Mouse (Mus musculus): Measurements from ENCODE around the gene Plppr2.
A peak's percentile ranks its signal among the peaks of the same experiment; 100 is the strongest.

Plppr2 gene

DNA sequence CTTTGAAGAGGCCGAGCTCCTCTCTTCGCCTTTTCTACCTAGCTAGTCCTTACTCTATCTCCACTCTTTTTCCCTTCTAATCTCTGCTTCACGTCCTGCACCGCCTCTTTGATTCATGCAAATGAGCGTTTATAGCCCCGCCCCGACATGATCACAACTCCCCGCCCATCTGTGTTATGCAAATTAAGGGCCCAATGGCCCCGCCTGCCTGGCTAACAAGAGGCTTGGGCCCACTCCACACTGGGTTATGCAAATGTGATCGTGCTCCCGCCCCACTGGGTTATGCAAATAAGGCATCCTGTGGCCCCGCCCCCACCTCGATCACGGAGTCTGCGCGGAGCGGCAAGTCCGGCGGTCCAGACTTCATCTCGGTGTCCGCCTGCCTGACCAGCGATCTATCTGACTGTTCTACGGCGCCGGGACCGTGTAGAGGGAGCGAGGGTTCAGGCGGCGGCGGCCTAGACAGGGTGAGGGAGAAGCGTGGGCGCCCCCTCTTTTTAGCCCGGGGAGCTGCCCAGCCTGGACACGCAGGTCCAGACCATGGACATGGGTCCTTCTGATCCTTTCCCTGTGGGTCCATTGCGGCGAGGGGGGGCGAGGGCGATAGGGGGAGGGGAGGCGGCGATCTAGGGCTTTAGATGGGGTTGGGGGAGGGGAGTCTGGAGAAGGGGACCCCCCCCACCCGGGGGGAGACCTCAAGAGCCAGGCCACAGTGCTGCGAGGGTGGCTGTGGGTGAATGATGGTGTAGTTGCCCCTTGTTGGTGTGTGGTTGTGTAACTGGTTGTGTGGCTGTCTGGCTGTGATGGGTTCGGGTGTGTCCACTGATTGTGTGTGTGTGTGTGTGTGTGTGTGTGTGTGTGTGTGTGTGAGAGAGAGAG, at the start of gene Plppr2:
Gene Plppr2 (plus strand): TSS at position 342 of the 879 bp plus-strand sequence.
- DNase-seq (ENCODE audit: low read depth, low spot score) = no peak

DNA sequence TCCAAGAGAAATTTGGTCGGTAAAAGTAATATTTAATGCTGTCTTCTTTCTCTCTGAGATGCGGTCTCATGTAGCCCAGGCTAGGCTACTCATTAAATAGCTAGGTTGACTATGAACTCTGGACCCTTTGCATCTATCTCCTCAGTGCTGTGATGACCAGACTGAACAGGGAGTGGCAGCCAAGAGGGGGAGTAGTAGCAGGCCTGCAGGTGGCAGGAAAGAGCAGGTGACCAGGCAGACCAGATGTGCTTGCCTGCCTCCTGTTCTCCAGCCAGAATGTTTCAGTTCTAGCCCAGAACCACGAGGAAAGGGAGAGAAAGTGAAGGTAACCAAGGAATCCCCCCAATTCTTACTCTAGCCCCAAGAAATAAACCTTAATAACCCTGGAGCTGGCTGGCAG, 47.6 kb upstream of the Plppr2 start:
- DNase-seq (ENCODE audit: low read depth, low spot score) = no peak

DNA sequence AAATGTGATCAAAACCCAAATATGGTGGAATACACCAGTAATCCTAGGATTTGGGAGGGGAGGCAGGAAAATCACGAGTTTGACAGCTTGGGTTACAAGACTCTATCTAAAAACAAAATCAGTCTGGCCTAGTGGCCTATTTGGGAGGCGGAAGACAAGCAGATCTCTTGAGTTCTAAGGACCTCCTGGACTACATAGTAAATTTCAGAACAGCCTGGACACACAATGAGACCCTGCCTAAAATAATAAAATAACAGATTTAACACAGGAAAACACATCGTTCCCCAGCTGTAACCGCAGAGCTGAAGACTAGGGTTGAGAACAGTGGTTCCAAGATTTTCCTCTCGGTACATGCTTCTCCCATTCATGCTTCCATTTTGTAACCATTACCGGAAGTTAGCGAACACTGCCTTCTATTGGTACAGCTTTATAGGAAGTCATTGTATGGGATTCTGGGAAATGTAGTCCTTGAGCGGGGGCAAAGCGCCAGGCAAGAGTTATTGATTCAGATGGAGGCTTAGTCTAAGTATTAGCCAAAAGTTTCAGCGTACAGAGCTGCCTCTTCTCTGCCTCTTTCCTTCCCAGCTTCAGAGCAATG, 35.5 kb upstream of the Plppr2 start:
- peak; percentile 35 for DNase-seq (ENCODE audit: low read depth, low spot score)

DNA sequence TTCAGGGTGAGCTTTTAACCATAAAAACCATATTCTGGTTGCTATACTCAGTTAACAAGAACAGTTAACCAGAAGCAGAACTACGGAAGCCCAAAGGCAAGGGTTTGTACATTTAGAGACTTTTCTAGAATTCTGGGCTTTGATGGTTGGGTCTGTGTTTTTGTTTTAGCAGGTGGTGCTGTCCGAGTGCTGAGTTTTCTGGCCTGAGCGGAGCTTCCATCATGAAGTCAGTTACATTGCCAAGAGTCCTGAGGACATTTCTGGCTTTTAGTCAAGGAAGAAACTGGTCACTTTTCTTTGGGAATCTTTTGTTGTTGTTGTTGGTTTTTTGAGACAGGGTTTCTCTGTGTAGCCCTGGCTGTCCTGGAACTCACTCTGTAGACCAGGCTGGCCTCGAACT, 32.8 kb upstream of the Plppr2 start:
- no peak for DNase-seq (ENCODE audit: low read depth, low spot score)

DNA sequence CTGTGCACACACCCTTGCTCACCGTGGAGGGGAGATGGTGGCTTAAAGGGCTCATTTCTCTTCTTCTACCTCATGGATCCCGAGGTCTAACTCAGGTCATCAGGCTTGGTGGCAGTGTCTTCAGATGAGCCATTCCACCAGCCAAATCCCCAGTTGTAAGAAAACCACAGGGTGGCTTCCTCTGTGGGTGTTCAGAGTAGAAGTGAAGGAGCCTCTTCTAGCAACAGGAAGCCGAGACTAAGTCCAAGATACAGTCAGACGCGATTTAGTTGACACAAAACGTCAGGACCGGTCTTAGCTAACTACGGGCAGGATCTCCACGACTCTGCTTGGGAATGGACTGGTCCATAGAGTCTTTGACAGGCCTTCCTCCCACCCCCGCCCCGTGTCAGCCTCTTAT, 28.6 kb upstream of the Plppr2 start:
- DNase-seq (ENCODE audit: low read depth, low spot score) = no peak

DNA sequence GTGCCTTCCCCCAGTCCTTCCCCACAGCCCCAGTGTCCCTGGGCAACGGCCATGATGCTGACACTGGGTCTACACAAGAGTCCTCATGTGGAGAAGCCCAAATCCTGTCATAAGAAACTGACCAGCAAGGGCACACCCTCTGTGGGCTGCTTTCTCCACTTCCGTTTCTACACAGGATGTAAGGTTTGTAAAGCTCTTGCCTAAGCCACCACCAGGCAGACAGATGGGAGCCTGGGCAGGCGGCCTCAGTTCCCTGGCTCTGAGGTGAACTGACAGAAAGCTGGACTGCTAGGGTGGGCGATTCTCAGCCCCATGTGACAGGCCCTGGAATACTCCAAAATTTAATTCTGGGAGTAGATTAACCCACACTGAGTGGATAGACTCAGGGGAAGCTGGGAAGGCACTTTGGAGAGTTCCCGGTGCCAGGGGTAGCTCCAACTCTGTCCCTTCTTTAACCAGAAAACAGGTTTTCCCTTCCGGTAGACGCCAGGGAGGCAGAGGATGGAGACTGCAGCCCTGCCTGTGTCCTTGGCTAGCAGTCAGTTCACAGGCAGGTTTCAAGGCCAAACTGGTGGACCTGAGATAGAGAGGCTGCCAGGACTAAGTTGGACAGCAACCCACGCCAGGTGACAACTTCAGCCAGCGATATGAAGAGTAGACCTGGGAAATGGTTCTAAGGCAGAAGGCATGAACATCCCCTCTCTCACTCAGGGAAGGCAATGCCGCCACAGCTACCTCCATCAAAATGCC, 27.2 kb upstream of the Plppr2 start:
- no peak for DNase-seq (ENCODE audit: low read depth, low spot score)

DNA sequence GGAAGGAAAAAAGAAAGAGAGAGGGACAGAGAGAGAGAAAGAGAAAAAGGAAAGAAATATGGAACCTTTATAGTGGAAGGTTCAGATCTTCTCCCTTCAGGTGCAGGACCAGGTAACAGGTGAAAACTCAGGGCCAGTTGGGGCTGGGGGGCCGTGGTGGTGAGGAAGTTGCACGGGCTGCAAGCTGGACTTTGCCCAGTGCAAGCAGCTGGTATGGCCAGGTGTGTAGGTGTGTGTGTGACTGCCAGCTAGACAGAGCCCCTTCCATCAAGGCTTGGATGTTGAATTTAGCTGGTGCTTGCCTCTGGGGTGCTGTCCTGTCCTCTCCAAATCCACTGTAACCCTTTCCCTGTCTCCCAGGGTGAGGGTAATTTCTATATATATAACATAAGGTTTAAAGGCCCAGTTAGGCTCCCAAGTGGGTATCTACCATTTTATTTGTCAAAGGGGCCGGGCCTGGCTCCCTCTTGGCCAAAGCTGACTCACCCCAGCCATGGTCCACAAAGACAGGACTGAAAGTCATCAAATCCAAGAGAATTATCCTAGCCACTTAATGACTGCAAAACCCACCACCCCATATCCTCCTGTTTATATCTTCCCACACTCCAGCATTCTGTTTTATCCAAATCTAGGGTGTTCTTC, 19.9 kb upstream of the Plppr2 start:
- no peak for DNase-seq (ENCODE audit: low read depth, low spot score)

DNA sequence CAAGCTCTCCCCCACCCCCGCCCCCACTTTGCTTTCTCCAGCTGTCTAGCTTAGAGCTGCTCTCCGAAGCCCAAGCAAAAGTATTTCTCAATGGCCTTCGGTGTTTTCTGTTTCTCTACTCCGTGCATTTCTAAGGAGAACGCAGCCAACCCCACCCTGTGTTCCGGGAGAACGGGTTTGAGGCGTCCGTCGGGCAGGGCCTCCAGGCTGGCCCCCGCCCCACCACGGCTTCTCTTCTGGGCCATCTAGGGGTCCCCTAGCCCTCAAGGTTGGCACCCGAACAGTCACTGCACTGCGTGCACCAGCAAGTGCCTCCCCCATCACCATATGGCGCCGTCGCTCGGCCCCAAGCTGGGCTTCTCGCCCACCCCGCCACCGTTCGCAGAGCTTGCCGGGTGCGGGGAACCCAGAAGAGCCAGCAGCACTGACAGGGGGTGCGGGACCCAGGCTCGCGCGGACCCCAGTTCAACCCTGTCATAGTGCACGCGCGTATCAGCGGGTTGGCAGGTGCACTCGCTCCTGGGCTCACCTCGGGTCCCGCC, 19.3 kb upstream of the Plppr2 start:
- DNase-seq (ENCODE audit: low read depth, low spot score) = no peak

DNA sequence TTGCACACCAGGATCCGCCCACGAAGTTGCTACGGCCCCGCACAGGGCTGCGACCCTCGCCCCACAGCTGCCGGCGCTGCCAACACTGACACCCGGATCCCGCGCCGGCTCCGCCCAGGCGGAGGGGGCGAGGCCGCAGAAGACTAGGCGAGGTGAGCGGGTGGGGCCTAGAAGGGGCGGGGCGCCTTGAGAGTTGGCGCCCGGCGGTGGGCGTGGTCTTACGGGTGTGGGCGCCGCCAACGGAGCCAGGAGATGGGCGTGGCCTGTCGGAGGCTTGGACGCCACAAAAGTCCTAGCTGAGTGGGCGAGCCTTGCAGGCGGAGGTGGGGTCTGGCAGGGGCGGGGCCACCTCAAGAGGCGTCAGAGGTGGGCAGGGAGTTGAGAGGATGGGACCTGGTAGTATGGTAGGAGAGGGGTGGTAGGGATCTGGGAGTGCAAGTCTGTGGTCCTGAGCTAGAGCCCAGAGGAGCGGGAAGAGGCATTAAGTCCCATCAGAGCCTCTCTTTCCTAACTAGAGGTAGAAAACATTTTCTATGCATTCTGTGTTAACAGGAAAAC, 18.7 kb upstream of the Plppr2 start, which contains the start of gene Rab3d:
Gene Rab3d (minus strand): TSS at position 158 of the 558 bp plus-strand sequence.
- peak; percentile 86 for DNase-seq (ENCODE audit: low read depth, low spot score)

DNA sequence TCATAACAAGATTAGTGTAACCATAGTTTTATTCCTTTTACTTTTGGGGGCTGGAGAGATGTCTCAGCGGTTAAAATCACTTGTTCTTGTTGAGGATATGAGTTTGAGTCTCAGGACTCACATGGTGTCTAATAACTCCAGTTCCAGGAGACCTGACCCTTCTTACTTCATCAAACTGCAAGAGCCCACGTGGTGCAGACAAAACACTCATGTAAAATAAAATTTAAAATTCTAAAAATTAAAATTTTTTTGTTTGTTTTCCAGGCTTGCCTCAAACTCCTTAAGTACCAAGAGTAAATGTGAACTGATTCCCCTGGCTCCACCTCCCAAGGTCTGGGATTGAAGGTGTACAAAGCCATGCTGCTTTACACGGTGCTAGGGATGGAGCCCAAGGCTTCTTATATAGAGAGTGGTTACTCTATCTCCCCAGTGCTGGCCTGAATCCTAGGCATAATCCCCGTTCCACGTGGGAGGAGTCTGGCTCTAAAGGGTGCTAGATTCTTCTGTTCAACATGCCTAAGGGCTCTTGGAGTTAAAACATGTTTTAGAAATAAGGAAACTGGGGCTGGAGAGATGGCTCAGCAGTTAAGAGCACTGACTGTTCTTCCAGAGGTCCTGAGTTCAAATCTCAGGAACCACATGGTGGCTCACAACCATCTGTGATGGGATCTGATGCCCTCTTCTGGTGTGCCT, 18.0 kb upstream of the Plppr2 start:
- no peak for DNase-seq (ENCODE audit: low read depth, low spot score)

DNA sequence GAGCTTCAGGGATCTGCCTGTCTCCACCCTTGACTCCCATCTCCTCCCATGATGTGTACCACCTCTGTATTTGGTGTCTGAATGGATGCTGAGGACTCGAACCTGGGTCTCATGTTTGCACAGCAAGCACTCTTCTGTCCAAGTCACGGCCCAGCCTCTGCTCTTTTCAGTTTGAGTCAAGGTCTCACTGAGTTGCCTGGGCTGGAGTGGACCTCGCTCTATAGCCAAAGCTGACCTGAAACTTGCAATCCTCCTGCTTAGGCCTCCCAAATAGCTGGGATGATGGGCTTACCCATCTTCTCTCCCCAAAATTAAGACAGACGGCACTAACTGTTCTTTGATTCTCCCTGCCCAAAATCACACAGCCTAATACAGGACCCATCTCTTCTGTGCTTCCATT, 13.8 kb upstream of the Plppr2 start:
- DNase-seq (ENCODE audit: low read depth, low spot score) = no peak

DNA sequence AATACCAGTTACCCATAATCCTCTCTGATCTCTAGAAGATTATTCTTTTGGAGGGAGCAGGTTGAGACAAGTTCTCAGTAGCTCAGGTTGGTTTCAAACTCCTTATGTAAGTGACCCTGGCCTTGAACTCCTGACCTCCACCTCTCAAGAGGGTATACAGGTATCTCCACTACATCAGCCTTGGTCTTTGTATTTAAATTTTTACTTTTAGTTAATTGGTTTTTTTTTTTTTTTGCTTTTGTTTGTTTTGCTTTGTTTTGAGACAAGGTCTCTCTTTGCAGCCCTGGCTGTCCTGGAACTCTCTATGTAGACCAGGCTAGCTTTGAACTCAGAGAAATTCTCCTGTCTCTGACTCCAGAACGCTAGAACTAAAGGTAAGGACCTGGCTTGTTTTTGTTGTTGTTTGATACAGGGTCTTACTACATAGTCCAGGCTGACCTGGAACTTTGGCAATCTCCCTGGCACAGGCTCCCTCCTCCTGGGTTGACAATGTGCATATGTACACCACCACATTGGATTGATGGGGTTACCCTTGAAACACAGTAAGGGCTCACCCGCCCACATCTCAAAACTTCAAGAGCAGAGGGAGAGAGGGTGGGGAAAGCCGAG, 13.2 kb upstream of the Plppr2 start:
- no peak for DNase-seq (ENCODE audit: low read depth, low spot score)

DNA sequence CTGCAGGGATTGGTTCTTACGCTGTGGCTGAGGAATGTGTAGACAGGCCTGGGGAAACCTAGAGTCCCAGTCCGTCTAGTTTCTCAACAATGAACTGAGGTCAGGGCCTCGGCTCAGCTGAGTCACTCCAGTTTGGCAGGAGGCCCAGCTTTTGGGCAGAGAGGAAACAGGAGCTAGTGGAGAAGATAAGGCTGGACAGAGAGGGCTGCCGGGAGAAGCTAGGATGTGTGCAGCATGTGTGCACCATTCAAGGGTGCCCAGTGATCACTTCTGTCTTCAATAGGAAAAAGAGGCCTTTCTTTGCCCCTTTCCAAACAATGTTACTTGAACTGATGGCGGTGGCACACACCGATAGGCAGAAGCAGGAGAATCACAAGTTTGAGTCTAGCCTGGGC, 12.7 kb upstream of the Plppr2 start:
- no peak for DNase-seq (ENCODE audit: low read depth, low spot score)

DNA sequence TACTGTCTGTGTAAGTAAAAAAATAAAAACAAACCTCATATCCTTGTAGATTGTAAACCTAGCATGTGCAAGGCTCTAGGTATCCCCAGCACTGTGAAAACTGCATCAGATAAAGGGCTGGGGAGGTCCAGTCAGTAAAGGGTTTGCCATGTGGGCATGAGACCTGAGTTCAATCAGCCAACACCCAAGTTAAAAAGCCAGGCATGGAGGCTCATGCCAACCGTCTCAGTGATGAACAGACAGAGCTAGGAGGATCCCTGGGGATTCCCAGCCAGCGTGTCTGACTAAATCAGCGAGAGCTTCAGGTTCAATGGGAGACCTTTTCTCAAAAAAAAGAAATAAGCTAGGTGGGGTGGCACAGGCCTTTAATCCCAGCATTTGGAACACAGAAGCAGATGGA, 11.8 kb upstream of the Plppr2 start:
- DNase-seq (ENCODE audit: low read depth, low spot score) = no peak

DNA sequence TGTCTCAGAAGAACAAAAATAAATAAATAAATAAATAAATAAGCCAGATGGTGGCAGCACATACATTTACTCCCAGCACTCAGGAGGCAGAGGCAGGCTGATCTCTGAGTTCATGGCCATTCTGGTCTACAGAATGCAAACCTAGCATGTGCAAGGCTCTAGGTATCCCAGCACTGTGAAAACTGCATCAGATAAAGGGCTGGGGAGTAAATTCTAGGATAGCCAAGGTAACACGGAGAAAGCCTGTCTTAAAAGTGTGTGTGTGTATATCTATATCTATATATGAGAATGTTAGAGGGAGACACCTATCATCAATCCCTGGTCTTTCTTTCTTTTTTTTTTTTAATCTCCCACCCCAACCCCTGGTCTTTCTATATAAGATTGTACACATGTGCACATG, 11.3 kb upstream of the Plppr2 start:
- no peak for DNase-seq (ENCODE audit: low read depth, low spot score)

DNA sequence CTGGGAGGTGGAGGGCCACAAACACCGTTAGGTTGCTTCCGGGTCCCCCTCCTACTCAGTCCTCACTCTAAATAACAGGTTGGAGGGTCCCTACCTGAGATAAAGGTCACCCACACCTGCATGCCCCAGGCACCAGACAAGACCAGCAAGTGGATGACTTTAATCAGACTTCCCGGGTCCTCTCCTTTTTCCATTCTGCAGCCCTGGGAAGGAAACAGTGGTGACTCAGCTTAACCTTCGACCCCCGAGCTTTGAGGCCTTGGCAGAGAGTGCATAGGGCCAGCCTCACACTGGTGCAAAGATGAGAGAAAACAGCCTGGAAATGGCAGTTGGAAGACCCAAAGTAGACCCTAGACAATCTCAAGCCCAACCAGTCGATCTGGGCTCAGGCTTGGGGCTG, 10.7 kb upstream of the Plppr2 start:
- DNase-seq (ENCODE audit: low read depth, low spot score) = no peak

DNA sequence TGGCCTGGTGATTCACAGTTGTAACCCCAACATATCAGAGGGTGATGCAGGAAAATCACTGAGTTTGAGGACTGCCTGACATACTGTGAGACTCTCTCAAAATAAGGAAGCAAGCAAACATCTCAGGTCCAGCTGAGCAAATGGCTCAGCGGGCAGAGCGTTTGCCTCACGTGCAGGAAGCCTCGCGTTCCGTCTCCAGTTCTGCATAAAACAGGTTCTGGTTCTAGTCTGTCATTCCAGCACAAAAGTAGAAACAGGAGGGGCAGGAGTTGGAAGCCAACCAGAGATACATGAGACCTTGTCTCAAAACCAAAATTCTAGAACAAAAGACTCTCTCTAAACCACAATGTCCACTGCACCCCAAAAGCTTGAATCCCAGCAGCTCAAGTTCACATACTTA, 10.0 kb upstream of the Plppr2 start:
- no peak for DNase-seq (ENCODE audit: low read depth, low spot score)

DNA sequence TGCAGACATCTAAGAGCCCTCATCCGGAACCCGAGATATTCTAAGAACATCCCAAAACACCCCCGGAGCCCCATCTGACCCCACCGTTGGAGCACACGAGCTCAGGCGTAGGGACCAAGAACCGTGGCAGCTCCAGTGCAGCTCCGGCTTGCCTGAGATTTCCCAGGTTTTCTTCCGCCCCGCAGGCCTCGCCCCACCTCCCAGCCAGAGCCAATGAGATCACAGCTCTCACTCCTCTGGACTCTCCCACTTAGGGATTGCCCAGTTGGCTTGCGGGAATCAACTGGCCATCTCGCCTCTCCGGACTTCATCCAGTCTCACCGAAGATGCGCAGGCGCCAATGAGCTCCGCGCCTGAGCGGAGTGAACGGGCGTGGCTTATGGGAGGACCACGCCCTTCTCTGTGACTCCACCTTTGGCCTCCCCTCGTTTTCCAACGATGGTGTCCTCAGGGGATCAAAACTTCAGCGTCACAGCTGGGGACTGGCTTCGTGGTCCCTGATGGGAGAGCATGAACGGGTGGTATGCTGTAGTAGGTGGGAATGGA, 9.6 kb upstream of the Plppr2 start, which contains the start of the genes Ccdc159 and Tmem205:
Gene Ccdc159 (plus strand): TSS at position 264 of the 546 bp plus-strand sequence.
Gene Tmem205 (minus strand): TSS at position 349 of the 546 bp plus-strand sequence.
- peak; percentile 34 for DNase-seq (ENCODE audit: low read depth, low spot score)

DNA sequence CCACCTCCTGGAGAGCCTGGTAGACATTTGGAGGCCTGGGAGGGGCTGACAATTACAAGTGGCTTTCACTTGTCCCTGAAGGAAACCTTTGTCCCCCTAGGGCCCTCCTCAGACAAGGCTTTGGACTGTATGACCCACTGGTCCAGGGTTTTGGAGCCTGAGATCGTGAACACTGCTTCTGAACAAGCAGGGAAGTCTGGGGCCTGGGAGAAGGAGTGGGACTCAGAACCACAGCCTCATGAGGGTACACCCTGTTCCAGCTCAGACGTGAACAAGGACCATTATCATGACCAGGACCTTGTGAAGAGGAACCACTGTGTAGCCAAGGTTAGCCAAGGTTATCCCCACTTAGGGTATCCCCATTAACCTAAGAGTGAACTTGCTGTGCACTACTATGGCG, 7.6 kb upstream of the Plppr2 start:
- DNase-seq (ENCODE audit: low read depth, low spot score) = no peak

DNA sequence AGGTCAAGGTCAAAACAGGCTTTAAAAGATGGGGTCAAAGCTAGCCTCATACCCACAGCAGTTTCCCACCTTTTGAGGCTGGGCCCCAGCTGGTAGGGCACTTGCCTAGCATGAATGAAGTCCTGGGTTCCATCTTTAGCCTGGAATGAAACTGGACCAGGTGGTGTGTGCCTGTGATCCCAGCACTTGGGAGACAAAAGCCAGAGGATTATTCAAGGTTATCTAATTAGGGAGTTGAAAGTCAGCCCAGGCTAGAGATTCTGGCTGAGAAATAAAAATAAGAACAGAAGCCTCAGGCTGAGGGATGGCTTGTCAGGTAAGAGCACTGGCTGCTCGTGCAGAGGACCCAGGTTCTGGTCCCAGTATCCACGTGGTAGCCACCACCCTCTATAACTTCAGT, 4.8 kb upstream of the Plppr2 start:
- no peak for DNase-seq (ENCODE audit: low read depth, low spot score)
